Mouse (Mus musculus) kidney, postnatal 0 days (tissue): ENCODE data around the gene Nipsnap3b. TPM values are rescaled to one million over a fixed set of nuclear protein-coding genes. Genes with fewer than 3 reads are reported as not detected.

ENCODE experiments used
- ATAC-seq: fragments of 200-750 bp; cut with Nextera tagmentation; replicated peaks from 2 replicates; pipeline ENCODE4 v1.8.0; 2017; ENCODE audit warnings: low read depth, moderate number of reproducible peaks, moderate TSS enrichment, moderate library complexity; ENCODE audit not compliant: low FRiP score
- DNase-seq: peaks from one replicate; pipeline ENCODE4 v3.0.0-alpha.2; 2016; ENCODE audit warnings: low spot score
- H3K27ac ChIP-seq: fragments of 300-500 bp; sonication (generic); 2 replicates; pipeline ENCODE4 v1.5.1; 2014; ENCODE audit warnings: mild to moderate bottlenecking
- H3K27me3 ChIP-seq: fragments of 300-500 bp; sonication (generic); 2 replicates; pipeline ENCODE4 v1.6.1; 2014; ENCODE audit warnings: low read length, mixed read lengths; ENCODE audit not compliant: insufficient read depth
- H3K36me3 ChIP-seq: fragments of 300-500 bp; sonication (generic); 2 replicates; pipeline ENCODE4 v1.6.1; 2014; ENCODE audit warnings: low read length, mixed read lengths; ENCODE audit not compliant: insufficient read depth
- H3K4me1 ChIP-seq: fragments of 300-500 bp; sonication (generic); replicated peaks from 2 replicates; pipeline ENCODE4 v1.6.1; 2014; ENCODE audit warnings: antibody characterized with exemption, low read length, mixed read lengths; ENCODE audit not compliant: insufficient read depth
- H3K4me2 ChIP-seq: fragments of 300-500 bp; sonication (generic); 2 replicates; pipeline ENCODE4 v1.6.1; 2014; ENCODE audit warnings: mild to moderate bottlenecking, low read length, moderate library complexity, mixed read lengths
- H3K4me3 ChIP-seq: fragments of 300-500 bp; sonication (generic); replicated peaks from 2 replicates; pipeline ENCODE4 v1.5.1; 2014; ENCODE audit warnings: low read depth, low read length
- H3K9ac ChIP-seq: fragments of 300-500 bp; sonication (generic); 2 replicates; pipeline ENCODE4 v1.6.1; 2014; ENCODE audit warnings: low read depth, low read length
- H3K9me3 ChIP-seq: fragments of 300-500 bp; sonication (generic); replicated peaks from 2 replicates; pipeline ENCODE4 v1.6.1; 2016; ENCODE audit warnings: low read length, inconsistent platforms, mixed read lengths
- CTCF ChIP-seq: IDR thresholded peaks from 2 replicates; pipeline ENCODE4 v1.5.1; 2016; ENCODE audit warnings: antibody characterized with exemption, low read depth, mild to moderate bottlenecking, moderate library complexity
- WGBS: fragments of 180-500 bp; shearing (Covaris S2); extraction: QIAGEN DNeasy Blood & Tissue Kit; methylation state at CpG from one replicate; pipeline ENCODE4 v1.1.7; 2014; 5-methylcytosine and 5-hydroxymethylcytosine counted together
- polyA plus RNA-seq: library from polyadenylated mRNA; unstranded; fragments of >200 nt; fragmentation: Nextera tagmentation; extraction: Ambion mirVana; gene quantifications from 2 replicates; pipeline ENCODE4 v1.2.1, GENCODE M21; 2015

Gene Nipsnap3b
- polyA plus RNA-seq, 1 experiment from 2014 or later = 88.5 TPM

DNA sequence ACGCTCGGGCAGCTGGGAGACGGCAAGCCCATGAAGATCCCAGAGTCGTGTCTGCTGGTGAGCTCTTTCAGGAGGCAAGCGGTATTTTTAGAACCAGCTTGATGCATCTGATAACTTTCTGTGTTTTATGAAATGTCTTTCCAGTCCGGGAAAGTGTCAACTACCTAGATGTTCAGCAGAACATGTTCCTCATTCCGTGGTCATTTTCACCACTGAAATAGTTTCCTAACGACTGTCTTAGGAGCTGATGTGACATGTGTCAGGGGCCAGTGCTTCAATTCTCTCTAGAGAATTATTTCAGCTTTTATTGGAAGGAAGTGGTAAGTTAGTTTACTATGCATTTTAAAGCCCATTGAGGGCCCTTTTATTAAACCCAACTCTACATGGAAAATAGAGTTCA, 11.5 kb upstream of the Nipsnap3b start:
- Histone ChIP-seq H3K4me3 (no peak overlapping the region), H3K27ac (no peak overlapping the region), H3K4me2 (no peak overlapping the region), H3K36me3 (no peaks in the 10 kb centered on the region), H3K27me3 (no peaks in the 10 kb centered on the region), H3K9ac (no peak overlapping the region), H3K9me3 (no peaks in the 10 kb centered on the region), H3K4me1 (no peaks in the 10 kb centered on the region)
- DNase-seq (no peak), ATAC-seq (no peak)
- TF ChIP-seq CTCF = no peak
- WGBS = 79% methylated on average over 8 of the region's 8 CpGs

DNA sequence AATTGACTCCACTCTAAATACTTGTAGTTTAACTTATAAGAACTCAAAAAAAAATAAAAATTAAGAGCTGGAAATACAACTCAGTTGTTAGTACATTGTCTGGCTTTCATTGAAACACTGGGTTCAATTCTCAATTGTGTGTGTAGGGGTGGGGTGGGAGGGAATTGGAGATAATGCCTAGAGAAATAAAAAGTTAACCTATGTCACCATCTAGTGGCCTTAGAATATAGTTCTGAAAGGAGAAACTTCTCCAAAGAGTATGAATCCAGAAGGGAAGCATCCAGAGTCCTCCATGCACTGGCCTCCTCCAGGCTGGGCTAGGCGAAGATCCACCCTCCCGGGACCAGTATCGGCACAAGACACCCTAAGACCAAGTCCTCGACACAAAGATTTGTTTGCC, 2.5 kb upstream of the Nipsnap3b start:
- 66% methylated on average over 4 of the region's 4 CpGs for WGBS
- Histone ChIP-seq H3K4me3 (no peak overlapping the region), H3K4me1 (0 out of 2 replicates have a peak, but pooled peaks cover 4% of the 10 kb centered on the region), H3K27ac (no peak overlapping the region), H3K36me3 (no peaks in the 10 kb centered on the region), H3K27me3 (no peaks in the 10 kb centered on the region), H3K9me3 (no peaks in the 10 kb centered on the region), H3K9ac (no peak overlapping the region), H3K4me2 (no peak overlapping the region)
- peak; percentile 43 for TF ChIP-seq CTCF
- DNase-seq = peak; percentile 67
- ATAC-seq = no peak

DNA sequence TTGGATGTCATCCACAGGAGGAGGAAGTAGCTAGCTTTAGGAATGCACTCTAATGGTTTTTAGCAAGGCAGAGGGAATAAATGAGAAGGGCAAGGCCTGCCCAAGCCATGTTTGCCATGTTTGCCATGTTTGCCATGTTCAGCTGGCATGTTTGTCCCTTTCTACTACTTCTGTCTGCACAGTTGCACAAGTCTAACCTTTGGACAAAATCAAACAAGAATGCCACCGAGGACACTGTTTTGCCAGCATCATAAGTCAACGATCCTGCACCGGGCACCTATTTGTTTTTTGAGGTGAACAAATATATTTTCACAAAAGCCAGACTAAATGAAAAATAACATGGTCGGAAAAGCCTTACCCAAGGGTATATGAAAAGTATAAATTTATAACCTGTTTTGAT, 1.8 kb upstream of the Nipsnap3b start:
- ATAC-seq (no peak), DNase-seq (no peak)
- no peak for TF ChIP-seq CTCF
- Histone ChIP-seq H3K27ac (no peak overlapping the region), H3K4me2 (no peak overlapping the region), H3K9ac (no peak overlapping the region), H3K4me1 (0 out of 2 replicates have a peak, but pooled peaks cover 4% of the 10 kb centered on the region), H3K9me3 (no peaks in the 10 kb centered on the region), H3K27me3 (no peaks in the 10 kb centered on the region), H3K4me3 (no peak overlapping the region), H3K36me3 (no peaks in the 10 kb centered on the region)
- 85% methylated on average over 4 of the region's 4 CpGs for WGBS

DNA sequence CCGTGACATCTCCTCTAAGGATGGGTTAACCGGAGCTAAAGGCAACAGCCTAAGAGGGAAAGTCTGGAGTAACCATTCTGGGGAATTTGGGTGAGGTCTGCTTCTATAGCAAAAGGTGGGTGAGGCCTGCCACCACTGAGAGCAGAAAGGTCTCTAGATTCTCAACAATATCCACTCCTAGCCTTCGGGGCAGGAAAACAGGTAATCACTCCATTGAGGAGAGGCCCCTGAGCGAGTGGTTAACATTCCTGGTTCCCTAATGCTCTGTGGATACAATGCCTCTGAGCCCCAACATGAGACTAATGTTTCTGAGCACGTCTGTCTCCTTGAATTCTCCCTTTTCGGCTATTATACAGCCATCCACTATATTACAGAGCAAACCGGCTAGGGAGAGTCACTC, 2.7 kb downstream of the Nipsnap3b start:
- Histone ChIP-seq H3K9ac (no peak overlapping the region), H3K36me3 (peaks cover 25% of the 10 kb centered on the region), H3K9me3 (no peaks in the 10 kb centered on the region), H3K27ac (no peak overlapping the region), H3K27me3 (no peaks in the 10 kb centered on the region), H3K4me1 (0 out of 2 replicates have a peak, but pooled peaks cover 4% of the 10 kb centered on the region), H3K4me3 (no peak overlapping the region), H3K4me2 (no peak overlapping the region)
- TF ChIP-seq CTCF = no peak
- WGBS = 93% methylated on average over 7 of the region's 7 CpGs
- DNase-seq (no peak), ATAC-seq (no peak)

DNA sequence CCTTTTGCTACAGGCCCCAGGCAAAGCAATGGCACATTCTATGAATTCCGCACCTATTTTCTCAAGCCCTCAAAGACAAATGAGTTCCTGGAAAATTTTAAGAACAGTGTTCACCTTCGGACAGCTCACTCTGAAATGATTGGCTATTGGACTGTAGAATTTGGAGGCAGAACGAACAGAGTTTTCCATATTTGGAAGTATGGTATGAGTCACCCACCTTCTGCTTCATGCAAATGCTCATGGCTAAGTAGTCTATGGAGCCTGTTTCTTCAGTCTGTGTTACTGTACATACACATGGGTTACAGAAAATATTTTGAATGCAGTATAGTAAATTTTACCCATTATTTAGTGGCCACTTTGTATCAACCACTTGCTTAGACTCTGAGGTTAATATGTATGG, 3.3 kb downstream of the Nipsnap3b start:
- TF ChIP-seq CTCF = no peak
- ATAC-seq = no peak
- H3K27ac ChIP-seq = no peak overlapping the region
- H3K36me3 ChIP-seq = peaks cover 25% of the 10 kb centered on the region
- H3K27me3 ChIP-seq = no peaks in the 10 kb centered on the region
- H3K4me2 ChIP-seq = no peak overlapping the region
- no peak overlapping the region for H3K4me3 ChIP-seq
- 95% methylated on average over 3 of the region's 3 CpGs for WGBS
- 0 out of 2 replicates have a peak, but pooled peaks cover 4% of the 10 kb centered on the region for H3K4me1 ChIP-seq
- H3K9me3 ChIP-seq = no peaks in the 10 kb centered on the region
- DNase-seq = no peak
- no peak overlapping the region for H3K9ac ChIP-seq

DNA sequence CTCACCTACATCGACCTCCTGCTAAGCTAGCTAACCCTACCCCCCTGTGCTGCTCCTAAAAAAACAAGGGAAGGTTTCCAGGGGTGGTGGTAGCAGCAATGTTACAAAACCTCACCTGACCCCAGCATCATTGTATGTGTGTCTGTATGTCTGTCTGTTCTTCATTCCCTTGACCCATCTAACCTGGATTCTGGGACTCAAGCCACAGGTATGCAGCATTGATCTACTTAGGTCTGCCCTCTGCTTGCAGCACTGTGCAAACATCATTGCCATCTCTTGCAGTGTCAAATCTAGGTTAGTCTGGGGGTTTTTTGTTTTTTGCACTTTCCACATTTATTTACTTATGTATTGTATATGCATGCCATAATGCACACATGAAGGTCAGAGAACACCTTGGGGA, 6.7 kb downstream of the Nipsnap3b start:
- no peak overlapping the region for H3K9ac ChIP-seq

More for the DNA sequence above, 6.7 kb downstream of the Nipsnap3b start:
- H3K4me2 ChIP-seq = no peak overlapping the region
- ATAC-seq (no peak), DNase-seq (no peak)
- 79% methylated on average over 1 of the region's 1 CpGs for WGBS
- H3K27ac ChIP-seq = no peak overlapping the region
- no peaks in the 10 kb centered on the region for H3K27me3 ChIP-seq
- no peak overlapping the region for H3K4me3 ChIP-seq
- peaks cover 30% of the 10 kb centered on the region for H3K36me3 ChIP-seq
- H3K4me1 ChIP-seq = no peaks in the 10 kb centered on the region
- no peaks in the 10 kb centered on the region for H3K9me3 ChIP-seq
- no peak for TF ChIP-seq CTCF
